Mouse (Mus musculus) ovary, postnatal 10 days (tissue): ENCODE data around the gene Gse1.
A peak's percentile ranks its signal among the peaks of the same experiment; 100 is the strongest.

Source experiments
- DNase-seq: peaks from one replicate; pipeline ENCODE4 v3.0.0; 2022; ENCODE audit warnings: low spot score

The Gse1 gene

GRCm38 (mm10) chr8:120556198-120556892, 328.1 kb downstream of the Gse1 start:
- DNase-seq = no peak

DNA sequence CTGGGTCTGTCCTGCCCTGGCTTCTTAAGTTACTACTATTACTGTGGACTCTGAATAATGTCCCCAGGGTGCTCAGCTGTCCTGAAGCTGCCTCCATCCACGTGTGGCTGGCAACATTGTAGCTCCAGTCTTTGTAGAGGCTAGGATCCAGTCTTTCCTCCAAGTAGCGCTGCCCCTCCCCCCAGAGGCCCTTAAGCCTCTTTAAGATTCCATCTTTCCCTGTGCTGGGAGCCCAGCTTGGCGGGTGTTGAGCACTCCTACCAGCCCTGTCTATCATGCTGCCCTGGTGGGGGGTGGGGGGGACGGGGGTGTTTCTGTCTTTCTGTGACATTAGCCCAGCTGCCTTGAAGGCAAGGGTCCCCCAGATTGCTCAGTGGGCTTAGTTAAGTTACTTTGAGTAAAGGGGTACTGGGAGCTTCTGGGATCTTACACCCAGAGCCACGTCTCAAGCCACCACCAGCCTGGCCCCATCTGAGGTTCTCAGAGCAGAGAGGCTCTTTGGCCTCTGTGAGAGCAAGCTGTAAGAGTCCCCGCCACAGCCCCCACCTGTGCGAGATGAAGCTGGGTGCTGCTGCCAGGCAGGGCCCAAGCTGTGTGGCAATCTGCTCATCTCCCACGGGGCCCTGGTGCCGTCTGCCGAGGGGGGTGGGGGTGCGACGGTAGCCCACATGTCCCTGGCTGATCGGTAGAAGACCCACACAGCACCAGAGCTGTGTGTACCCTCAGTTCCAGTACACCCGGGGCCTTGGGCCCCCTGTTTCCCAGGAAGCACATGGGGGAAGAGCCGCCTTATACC, 329.1 kb downstream of the Gse1 start:
- no peak for DNase-seq

DNA sequence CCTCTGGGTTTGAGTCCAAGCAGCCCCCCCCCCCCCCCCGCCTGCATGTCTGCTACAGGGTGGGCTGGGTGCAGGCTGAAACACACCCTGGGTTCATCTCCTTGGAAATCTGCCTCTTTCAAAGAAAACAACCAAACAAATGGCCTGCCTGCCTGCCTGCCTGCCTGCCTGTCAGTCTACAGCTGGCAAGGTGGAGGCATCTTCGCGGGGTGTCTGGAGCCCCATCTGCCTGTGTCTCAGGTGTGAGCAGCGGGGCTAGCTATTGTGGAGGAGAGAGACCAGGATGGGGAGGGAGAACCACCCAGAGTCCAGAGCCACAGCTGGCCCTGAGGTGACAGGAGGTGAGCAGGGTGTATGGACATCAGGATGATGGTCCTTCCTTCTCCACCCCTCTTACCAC, 329.9 kb downstream of the Gse1 start:
- no peak for DNase-seq

- no peak for DNase-seq
These were observed 331.4 kb downstream of the Gse1 start for GRCm38 (mm10) chr8:120559654-120560053.

DNA sequence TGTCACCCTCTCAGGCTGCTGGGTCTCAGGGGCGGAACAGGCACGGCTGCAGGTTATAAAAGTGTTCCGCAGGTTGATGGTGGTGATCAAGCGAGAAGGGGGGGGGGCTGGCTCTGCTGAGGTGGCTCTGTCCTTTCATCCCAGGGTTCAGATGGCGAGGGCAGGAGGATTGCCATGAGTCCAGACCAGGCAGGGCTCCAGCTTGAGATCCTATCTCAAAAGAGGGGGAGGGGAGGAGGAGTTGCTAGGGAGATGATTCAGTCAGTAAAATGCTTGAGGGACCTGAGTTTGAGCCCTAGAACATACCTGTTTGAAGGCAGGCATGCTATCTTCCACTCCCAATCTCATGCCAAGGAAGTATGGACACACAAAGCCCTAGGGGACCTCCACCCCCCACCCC, 332.3 kb downstream of the Gse1 start:
- no peak for DNase-seq

GRCm38 (mm10) chr8:120561539-120562435, 333.5 kb downstream of the Gse1 start:
- DNase-seq = no peak

DNA sequence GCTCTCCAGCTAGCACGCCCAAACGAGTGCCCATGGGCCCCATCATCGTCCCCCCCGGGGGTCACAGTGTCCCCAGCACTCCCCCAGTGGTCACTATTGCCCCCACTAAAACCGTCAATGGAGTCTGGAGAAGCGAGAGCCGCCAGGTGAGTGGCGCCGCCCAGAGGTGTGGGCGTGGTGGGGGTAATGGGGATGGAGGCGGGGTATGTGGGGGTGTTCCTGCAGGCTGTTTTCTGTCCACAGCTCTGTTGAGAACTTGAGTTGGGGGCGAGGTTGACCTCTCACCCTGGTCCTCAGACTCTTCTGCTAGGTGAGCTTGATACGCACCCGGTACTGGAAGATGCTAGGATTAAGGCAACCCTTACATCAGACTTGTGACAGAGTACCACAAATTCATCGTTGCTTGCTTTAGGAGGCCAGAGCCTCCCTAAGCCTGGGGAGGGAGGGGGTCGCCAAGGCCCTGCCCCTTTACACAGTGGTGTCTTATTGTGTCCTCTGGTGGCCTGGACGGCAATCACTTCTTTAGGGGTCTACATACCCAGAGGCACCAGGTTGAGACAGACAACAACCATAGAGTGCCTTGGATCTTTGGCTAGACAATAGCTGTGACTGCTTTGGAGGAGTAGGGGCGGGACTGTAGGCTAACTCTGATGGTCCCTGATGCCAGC, 334.6 kb downstream of the Gse1 start:
- no peak for DNase-seq

DNA sequence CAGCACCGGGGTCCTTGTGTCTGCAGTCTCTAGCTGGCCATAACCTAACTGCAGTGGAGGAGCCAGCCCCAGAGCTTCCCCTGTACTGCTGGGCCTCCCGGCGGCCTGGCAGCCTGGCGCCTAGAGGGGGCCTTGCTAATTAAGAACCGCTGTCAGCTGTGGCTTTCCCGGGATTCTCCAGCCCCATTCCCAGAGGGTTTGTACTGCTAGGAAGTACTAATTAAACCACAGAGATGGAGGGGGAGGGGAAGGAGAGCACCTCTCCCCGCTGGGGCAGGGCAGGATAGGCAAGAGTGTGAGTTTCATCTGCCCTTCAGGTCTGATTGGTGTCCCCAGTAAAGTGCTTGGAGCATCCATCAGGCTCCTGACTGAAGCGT, 335.1 kb downstream of the Gse1 start:
- DNase-seq = no peak

DNA sequence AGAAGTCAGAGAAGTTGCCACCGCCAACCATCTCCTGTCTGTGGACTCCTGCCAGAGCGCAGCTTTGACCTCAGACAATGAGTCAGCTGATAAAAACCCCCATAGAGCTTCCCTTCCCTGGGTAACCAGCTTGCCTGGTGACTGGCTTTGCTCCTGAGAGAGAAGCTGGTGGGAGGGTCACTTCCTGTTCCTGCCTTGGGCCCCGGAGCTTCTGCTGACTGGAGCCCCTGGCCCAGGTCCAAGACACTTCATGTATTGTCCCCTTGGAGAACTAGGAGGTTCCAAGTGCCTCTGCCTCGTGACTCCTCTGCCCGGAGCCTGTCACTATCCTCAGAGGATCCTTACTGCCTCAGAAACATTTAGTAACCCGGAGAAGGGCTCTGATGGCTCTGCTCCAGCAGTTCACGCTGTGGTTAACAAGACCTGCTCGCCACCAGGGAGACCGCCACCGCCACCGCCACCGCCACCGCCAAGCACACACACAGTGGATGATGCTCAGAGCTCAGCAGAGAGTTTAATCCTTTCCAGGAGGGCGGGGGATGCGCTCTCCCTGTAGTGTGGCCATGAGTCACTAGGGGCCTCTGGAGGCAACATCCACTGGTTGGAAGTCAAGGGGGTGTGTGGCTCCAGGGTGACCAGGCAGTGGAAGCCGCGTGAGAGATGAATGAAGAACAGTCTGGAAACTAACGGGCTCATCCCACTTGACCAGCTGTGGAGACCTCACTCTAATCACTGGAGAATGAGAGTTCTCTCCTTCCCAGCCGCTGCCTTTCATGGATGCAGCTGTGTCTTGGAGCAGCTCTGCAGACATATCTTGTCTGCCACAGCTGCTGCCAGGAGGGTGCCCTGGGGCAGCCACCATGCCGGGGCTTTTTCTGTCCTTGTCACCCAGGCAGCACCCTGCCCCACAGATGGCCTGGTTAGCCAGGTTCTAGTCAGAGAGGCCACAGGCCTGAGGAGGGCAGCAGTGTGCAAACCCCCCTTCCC, 335.9 kb downstream of the Gse1 start:
- peak; percentile 71 for DNase-seq

DNA sequence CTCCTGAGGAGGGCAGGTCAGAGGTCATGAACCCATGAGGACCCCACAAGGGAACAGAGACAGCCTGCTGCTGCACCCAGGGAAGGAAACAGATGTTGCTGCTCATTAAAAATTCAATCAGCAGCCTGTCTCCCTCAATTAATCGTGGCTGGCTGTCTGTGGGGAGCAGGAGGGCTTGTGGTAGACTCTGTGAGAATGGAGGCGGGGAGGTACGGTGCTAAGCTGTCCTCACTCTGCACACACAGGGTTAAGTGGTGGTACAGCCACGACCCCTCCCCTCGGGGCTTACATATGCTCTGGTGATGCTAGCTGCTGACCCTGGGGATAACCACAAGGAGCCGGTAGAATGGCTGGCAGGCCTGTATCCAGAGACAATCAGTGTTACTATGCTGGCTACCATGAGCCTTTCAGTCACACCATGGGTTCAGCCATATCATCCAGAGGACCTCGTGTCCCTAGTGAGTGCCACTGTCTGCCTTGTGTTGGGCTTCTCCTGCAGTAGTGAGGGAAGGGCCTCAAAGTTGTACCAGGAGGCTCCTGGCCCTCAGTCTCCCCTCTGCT, 337.0 kb downstream of the Gse1 start:
- no peak for DNase-seq

GRCm38 (mm10) chr8:120566681-120567080, 338.4 kb downstream of the Gse1 start:
- no peak for DNase-seq

- DNase-seq = no peak
These were observed 339.5 kb downstream of the Gse1 start for GRCm38 (mm10) chr8:120567731-120568130.

DNA sequence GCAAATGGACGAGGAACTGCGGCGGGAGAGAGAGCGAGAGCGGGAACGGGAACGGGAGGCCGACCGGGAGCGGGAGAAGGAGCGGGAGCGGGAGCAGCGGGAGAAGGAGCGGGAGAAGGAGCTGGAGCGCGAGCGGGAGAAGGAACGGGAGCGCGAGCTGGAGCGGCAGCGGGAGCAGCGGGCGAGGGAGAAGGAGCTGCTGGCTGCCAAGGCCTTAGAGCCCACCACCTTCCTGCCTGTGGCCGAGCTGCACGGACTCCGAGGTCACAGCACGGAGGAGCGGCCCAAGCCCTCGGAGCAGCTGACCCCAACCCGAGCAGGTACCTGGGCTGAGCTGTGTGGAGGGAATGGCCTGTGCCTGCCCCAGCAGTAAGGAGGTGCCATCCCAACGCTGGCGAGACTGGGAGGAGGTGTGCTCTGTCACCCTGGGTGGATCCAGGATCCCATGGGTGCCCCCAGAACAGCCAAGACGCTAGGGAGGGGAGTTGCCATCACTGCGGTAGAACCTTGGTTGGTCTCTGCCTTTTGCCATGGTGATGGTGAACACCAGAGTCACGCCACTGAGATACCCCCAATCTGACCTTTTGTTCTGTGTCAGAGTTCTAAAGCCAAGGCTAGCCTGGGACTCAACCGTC, 340.0 kb downstream of the Gse1 start:
- DNase-seq = no peak

- no peak for DNase-seq
These were observed 340.9 kb downstream of the Gse1 start for GRCm38 (mm10) chr8:120569123-120569522.

DNA sequence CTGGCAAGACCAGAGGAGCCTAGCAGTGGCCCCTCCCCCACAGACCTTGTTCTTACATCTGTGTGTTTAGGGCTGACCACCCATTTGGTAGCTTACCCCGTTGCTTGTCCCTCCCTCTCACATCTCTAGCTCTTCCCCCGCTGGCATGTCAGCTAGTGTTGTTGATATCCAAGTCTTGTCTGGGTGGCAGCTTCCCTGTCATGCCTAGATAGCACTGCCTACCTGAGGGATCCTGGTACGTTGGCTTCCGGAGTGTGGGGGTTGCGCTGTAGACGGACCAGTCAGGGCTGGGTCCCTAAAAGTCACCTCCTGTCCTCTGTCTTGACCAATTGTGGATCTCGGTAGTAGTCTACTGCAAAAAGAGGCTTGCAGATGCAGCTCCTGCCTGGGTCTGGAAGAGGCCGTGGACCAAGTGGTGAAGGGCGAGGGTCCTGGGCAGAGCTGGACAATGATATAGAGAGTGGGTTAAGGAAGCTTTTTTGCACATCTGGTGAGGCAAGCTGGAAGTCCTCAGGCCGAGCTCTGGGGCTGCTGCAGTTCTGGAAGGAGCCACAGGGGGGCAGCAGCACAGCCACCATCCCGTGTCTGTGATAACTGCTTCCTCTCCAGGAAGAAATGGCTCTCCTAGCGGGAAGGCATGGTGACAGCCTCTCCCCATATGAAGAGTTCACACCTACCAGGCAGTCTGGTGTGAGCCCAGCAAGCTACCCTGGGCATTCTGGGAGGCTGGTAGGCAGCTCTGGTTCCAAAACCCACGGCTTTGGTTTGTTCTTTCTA, 341.9 kb downstream of the Gse1 start:
- peak; percentile 67 for DNase-seq

DNA sequence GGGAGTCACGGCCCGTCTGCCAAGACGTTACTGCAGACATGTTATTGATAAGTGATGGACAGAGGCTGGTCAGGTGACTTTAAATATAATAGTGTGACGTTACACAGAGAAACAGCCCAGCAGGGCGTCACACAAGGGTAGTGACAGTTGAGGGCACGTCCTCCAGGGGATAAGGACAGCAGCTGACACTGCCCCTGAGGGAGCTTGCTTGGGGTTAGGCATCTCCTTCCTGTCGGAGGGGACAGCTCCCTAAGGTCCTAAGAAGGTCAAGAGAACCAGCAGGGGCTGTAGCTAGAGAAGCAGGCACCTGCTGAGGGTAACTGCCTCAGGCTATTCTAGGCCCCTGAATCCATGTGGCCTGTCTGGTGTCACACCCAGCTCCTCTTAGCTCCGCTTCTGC, 343.3 kb downstream of the Gse1 start:
- DNase-seq = no peak

DNA sequence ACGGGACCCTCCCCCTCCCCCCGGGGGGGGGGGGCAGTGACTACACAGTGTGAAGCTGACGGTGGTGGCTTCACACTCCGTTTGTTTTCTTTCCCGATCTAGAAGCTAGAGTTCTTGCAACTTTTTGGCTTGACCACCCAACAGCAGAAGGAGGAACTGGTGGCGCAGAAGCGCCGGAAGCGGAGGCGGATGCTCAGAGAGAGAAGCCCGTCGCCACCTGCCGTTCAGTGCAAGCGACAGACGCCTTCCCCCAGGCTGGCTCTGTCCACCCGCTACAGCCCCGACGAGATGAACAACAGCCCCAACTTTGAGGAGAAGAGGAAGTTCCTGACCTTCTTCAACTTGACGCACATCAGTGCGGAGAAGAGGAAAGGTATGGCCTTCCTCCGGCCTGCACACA, 344.3 kb downstream of the Gse1 start:
- DNase-seq = no peak

GRCm38 (mm10) chr8:120573866-120574265, 345.6 kb downstream of the Gse1 start:
- no peak for DNase-seq

GRCm38 (mm10) chr8:120574941-120575340, 346.7 kb downstream of the Gse1 start:
- no peak for DNase-seq
